Mouse (Mus musculus) neural tube, embryonic 11.5 days (tissue): Measurements from ENCODE around the gene Filip1. TPM values are rescaled to one million over a fixed set of nuclear protein-coding genes. Genes with fewer than 3 reads are reported as not detected.

ENCODE experiments used
- ATAC-seq: fragments of 200-750 bp; cut with Nextera tagmentation; 2 replicates; pipeline ENCODE4 v1.8.0; 2017; ENCODE audit warnings: moderate number of reproducible peaks, mild to moderate bottlenecking, moderate TSS enrichment, moderate library complexity; ENCODE audit not compliant: insufficient read depth, low FRiP score, low TSS enrichment
- DNase-seq: peaks from one replicate; pipeline ENCODE4 v3.0.0-alpha.2; 2015; ENCODE audit warnings: low spot score
- H3K27ac ChIP-seq: fragments of 300-500 bp; sonication (generic); 2 replicates; pipeline ENCODE4 v1.5.1; 2014; ENCODE audit warnings: low read depth, mild to moderate bottlenecking, low read length
- H3K27me3 ChIP-seq: fragments of 300-500 bp; sonication (generic); 2 replicates; pipeline ENCODE4 v1.6.1; 2014; ENCODE audit warnings: mild to moderate bottlenecking, low read length, mixed read lengths; ENCODE audit not compliant: control insufficient read depth, insufficient read depth
- H3K36me3 ChIP-seq: fragments of 300-500 bp; sonication (generic); 2 replicates; pipeline ENCODE4 v1.6.1; 2014; ENCODE audit warnings: mild to moderate bottlenecking, low read length, moderate library complexity, mixed read lengths; ENCODE audit not compliant: control insufficient read depth, insufficient read depth
- H3K4me1 ChIP-seq: fragments of 300-500 bp; sonication (generic); 2 replicates; pipeline ENCODE4 v1.6.1; 2014; ENCODE audit warnings: low read length, mixed read lengths; ENCODE audit not compliant: control insufficient read depth, insufficient read depth
- H3K4me2 ChIP-seq: fragments of 300-500 bp; sonication (generic); 2 replicates; pipeline ENCODE4 v1.6.1; 2014; ENCODE audit warnings: low read depth, mild to moderate bottlenecking, moderate library complexity
- H3K4me3 ChIP-seq: fragments of 300-500 bp; sonication (generic); 2 replicates; pipeline ENCODE4 v1.5.1; 2014; ENCODE audit warnings: low read depth, low read length
- H3K9ac ChIP-seq: fragments of 300-500 bp; sonication (generic); 2 replicates; pipeline ENCODE4 v1.6.1; 2014; ENCODE audit warnings: mild to moderate bottlenecking, low read length
- H3K9me3 ChIP-seq: fragments of 300-500 bp; sonication (generic); 2 replicates; pipeline ENCODE4 v1.6.1; 2016; ENCODE audit warnings: low read length; ENCODE audit not compliant: control insufficient read depth
- WGBS: fragments of 180-500 bp; shearing (Covaris S2); extraction: QIAGEN DNeasy Blood & Tissue Kit; methylation state at CpG from one replicate; pipeline ENCODE4 v1.1.7; 2014; 5-methylcytosine and 5-hydroxymethylcytosine counted together
- polyA plus RNA-seq: library from polyadenylated mRNA; unstranded; fragments of >200 nt; fragmentation: Nextera tagmentation; extraction: Ambion mirVana; gene quantifications from 2 replicates; pipeline ENCODE4 v1.2.1, GENCODE M21; 2014

The Filip1 gene
- polyA plus RNA-seq, 1 experiment from 2014 or later, result 6.2 TPM

DNA sequence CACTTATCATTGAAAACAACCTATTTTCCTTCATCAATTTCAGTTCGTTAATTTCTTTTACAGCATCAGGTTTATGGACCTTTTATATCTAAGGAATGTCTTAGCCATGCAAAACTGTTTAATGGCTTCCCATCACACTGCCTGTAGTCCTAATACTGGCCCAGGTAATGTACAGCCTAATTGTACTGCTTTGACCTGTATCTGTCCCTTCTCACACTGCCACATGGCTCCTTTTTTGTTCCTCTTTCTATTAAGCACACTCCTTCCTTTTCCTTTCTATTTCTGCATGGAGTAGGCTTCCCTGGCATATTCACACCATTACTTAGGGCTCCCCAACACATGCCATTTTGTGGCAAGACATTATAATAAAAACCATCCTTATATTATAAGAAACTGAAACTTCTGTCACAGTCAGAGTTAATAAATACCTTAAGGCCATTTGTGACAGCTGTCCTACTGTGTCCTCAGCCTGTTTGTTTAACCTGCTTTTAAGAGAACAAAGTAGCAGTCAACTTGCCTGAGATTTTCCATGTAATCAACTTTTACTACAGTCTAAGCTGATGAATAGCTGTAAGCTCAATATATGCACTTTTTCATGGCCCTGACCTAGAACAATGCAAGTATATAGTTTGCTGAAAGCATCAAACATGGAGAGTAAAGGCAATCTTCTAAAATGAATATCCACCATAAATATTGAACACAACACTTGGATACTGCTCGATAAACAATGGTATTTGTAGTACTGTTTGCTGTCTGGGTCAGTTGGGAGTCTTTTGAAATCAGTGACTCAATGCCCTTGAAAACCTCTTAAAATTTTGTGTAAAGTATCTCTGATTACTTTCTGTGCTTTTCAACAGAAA is 227.5 kb downstream of the Filip1 start:
- 72% methylated on average over 2 of the region's 2 CpGs for WGBS
- Histone ChIP-seq H3K4me2 (no peak overlapping the region), H3K27me3 (no peaks in the 10 kb centered on the region), H3K9ac (no peak overlapping the region), H3K4me1 (peaks cover 3% of the 10 kb centered on the region; the same call in 1 of the 2 replicates), H3K27ac (no peak overlapping the region), H3K36me3 (no peaks in the 10 kb centered on the region), H3K4me3 (no peak overlapping the region), H3K9me3 (no peaks in the 10 kb centered on the region)
- ATAC-seq, result no peak
- no peak for DNase-seq

DNA sequence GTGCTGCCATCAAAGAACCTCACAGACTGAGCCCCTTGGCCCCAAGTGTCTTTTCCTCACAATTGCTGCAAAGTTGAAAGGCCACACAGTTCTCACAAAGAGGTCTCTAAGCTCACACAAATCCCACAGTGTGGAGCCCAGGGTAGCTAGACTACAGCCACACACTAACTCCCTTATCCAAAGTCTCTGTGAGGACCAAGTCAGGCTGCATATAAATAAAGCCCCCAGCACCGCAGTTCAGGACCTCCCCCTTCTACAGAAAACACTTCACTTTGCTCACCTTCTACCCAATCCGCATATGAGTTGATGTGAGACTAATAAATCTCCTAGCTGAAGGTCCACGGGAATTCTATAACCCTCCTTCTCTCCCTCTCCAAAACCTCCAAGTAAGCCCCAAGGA is 228.2 kb downstream of the Filip1 start:
- WGBS, result 48% methylated on average over 3 of the region's 3 CpGs
- no peak for ATAC-seq
- no peak overlapping the region for H3K9ac ChIP-seq

DNA sequence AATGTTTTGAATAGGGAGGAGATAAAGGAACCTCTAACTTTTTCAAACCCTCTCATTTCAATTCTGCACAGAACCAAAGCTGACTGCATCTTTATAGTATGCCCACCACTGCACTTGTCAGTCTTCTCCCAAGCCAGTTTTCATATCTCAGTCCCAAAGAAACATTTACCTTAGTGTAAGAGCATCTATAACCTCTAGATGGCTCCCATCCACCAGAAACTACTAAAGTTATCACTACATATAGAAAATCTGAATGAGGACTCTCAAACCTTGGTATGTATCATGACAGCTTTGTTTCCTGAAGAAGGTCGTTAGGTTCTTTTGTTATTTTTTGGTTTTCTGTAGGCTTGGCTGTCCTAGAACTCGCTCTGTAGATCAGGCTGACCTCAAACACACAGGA is 233.3 kb downstream of the Filip1 start:
- no peak for DNase-seq
- H3K36me3 ChIP-seq, result no peaks in the 10 kb centered on the region
- WGBS, result 80% methylated on average over 2 of the region's 2 CpGs

More for the DNA sequence above, 228.2 kb downstream of the Filip1 start:
- no peak for DNase-seq
- Histone ChIP-seq H3K4me3 (no peak overlapping the region), H3K4me2 (no peak overlapping the region), H3K4me1 (peaks cover 3% of the 10 kb centered on the region; the same call in 1 of the 2 replicates), H3K27ac (no peak overlapping the region), H3K9me3 (no peaks in the 10 kb centered on the region), H3K27me3 (no peaks in the 10 kb centered on the region), H3K36me3 (no peaks in the 10 kb centered on the region)

DNA sequence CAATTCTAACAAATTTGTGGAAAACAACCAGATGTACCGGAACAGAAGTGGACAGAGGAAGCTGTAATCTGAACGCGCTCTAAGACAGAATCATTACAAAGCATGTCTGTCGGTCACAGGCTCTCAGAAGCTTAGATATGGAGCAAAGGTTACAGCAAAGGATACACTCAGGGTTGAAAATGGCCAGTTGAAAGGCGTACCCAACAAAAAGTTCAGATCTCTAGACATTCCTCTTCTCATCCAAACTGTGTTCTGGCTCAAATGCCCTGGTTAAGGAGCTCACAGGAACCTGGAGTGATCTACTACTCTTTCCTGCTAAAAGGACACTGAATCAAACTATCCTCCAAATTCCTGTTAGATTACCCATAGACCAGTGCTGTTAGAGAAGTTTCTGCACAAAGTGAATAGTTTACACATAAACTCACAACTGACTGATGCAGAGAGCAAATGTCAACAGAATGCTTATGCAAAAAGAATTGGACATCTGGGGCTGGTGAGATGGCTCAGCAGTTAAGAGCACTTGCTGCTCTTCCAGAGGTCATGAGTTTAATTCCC is 245.6 kb downstream of the Filip1 start:
- Histone ChIP-seq H3K4me3 (no peak overlapping the region), H3K36me3 (no peaks in the 10 kb centered on the region), H3K9me3 (no peaks in the 10 kb centered on the region), H3K27ac (no peak overlapping the region), H3K27me3 (no peaks in the 10 kb centered on the region), H3K4me1 (no peaks in the 10 kb centered on the region), H3K4me2 (no peak overlapping the region), H3K9ac (no peak overlapping the region)
- WGBS, result 95% methylated on average over 5 of the region's 5 CpGs
- ATAC-seq (no peak), DNase-seq (no peak)

More for the DNA sequence above, 233.3 kb downstream of the Filip1 start:
- Histone ChIP-seq H3K9ac (no peak overlapping the region), H3K4me1 (peaks cover under 1% of the 10 kb centered on the region; the same call in 1 of the 2 replicates), H3K4me3 (no peak overlapping the region), H3K27me3 (no peaks in the 10 kb centered on the region), H3K9me3 (no peaks in the 10 kb centered on the region), H3K4me2 (no peak overlapping the region), H3K27ac (no peak overlapping the region)
- ATAC-seq, result no peak

DNA sequence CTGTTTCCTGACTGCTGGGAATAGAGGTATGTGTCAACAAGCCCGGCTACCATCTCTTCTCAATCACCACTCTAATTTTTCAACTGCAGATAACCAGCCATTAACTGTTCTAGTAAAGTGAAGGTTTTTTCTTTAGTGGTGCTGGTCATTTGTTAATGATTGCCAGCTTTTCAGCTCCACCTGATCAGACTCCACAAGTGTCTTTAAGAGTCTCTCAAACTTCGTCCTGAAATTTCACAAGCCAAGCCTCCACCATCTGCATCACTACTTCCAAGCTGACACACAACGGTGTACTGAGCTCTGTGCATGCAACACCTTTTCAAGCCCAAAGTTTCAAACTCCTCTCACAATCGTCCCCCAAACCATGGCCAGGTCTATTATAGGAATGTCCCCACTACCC is 247.3 kb downstream of the Filip1 start:
- Histone ChIP-seq H3K27ac (no peak overlapping the region), H3K27me3 (no peaks in the 10 kb centered on the region), H3K9ac (no peak overlapping the region), H3K36me3 (no peaks in the 10 kb centered on the region), H3K4me3 (no peak overlapping the region), H3K4me1 (0 out of 2 replicates have a peak, but pooled peaks cover 2% of the 10 kb centered on the region), H3K9me3 (no peaks in the 10 kb centered on the region), H3K4me2 (no peak overlapping the region)
- WGBS, result 85% methylated on average over 4 of the region's 4 CpGs
- no peak for ATAC-seq
- no peak for DNase-seq

Other genes starting within 250 kb of the Filip1 start
- gene Tmem30a, start 219.3 kb downstream of the Filip1 start, polyA plus RNA-seq, result 85.5 and 100.0 TPM in 2 replicates
- gene Senp6, start 54.1 kb upstream of the Filip1 start, polyA plus RNA-seq, result 61.0 and 70.5 TPM in 2 replicates
- gene Myo6, start 152.2 kb upstream of the Filip1 start, polyA plus RNA-seq, result 12.3 and 16.1 TPM in 2 replicates